Mouse (Mus musculus): ENCODE measurements at regions not wholly inside any gene's neighbourhood (a gene's known extent, or its start where the extent isn't known, plus 50 kb on each side); places are given as distances from the start of the nearest gene placed in this dataset.

- TF ChIP-seq CTCF (IDR thresholded peaks at IDR 0.05; ENCODE audit: extremely low read depth, insufficient read depth, low read length) (no peak), POLR2A (IDR thresholded peaks at IDR 0.05; ENCODE audit: extremely low read depth, insufficient read depth, low read length) (no peak)
Observed at GRCm38 (mm10) chr1:81726268-81727132, 506.4 kb upstream of the Gm9747 start.

Measured in cortical plate, adult 2 months (tissue).